Mouse (Mus musculus) CH12.LX (cell line): ENCODE measurements around the gene Ubr4. TPM values are rescaled to one million over a fixed set of nuclear protein-coding genes. Genes with fewer than 3 reads are reported as not detected.

Source experiments
- DNase-seq: peaks from one replicate; pipeline ENCODE4 v3.0.0-alpha.2; 2013; ENCODE audit errors: extremely low read depth
- H3K27ac ChIP-seq: 2 replicates; pipeline ENCODE4 v1.5.1; 2012; ENCODE audit warnings: low read depth, mild to moderate bottlenecking, control low read depth, moderate library complexity; ENCODE audit not compliant: insufficient read depth
- H3K27me3 ChIP-seq: replicated peaks from 2 replicates; pipeline ENCODE3; 2012; ENCODE audit warnings: inconsistent platforms
- H3K36me3 ChIP-seq, 2 experiments: replicated peaks in 1 of 2; 2 replicates each; pipeline versions ENCODE3 to v1.6.1; 2012; ENCODE audit warnings: inconsistent platforms in 1 of 2, low read length in 1 of 2, mild to moderate bottlenecking in 1 of 2, mixed read lengths in 1 of 2, moderate library complexity in 1 of 2; ENCODE audit not compliant: control insufficient read depth in 1 of 2, insufficient read depth in 1 of 2
- H3K4me1 ChIP-seq, 2 experiments: 2 replicates each; pipeline ENCODE4 v1.6.1; 2012; ENCODE audit warnings: inconsistent platforms in 1 of 2, moderate library complexity in 1 of 2; ENCODE audit not compliant: insufficient read depth in 2 of 2, control insufficient read depth in 1 of 2
- H3K4me2 ChIP-seq: 2 replicates; pipeline ENCODE4 v1.6.1; 2012; ENCODE audit warnings: low read depth, mild to moderate bottlenecking, control low read depth; ENCODE audit not compliant: poor library complexity, insufficient read depth, severe bottlenecking
- H3K4me3 ChIP-seq, 3 experiments: fragments of 150-350 bp in 1 of 3; sonication (generic) in 1 of 3; replicated peaks in 1 of 3; 2 replicates each; pipeline versions ENCODE3 to v1.5.1; 2011 to 2012; ENCODE audit warnings: low read depth in 2 of 3, low read length in 2 of 3, mild to moderate bottlenecking in 2 of 3, moderate library complexity in 2 of 3, control low read depth in 1 of 3, improper control_type of control experiment in 1 of 3, inconsistent platforms in 1 of 3, mixed read lengths in 1 of 3; ENCODE audit not compliant: poor library complexity in 1 of 3
- H3K79me2 ChIP-seq: replicated peaks from 2 replicates; pipeline ENCODE4 v1.6.1; 2012; ENCODE audit warnings: mild to moderate bottlenecking, moderate library complexity; ENCODE audit not compliant: control insufficient read depth, poor library complexity, insufficient read depth, severe bottlenecking; ENCODE audit errors: extremely low read depth
- H3K9ac ChIP-seq: 2 replicates; pipeline ENCODE4 v1.6.1; 2012; ENCODE audit warnings: low read depth, mild to moderate bottlenecking, control low read depth, moderate library complexity; ENCODE audit not compliant: insufficient read depth
- H3K9me3 ChIP-seq: replicated peaks from 2 replicates; pipeline ENCODE3; 2012; ENCODE audit warnings: low read length, inconsistent platforms, mixed read lengths
- BHLHE40 ChIP-seq: IDR thresholded peaks from 2 replicates; pipeline ENCODE4 v1.6.1; 2011; ENCODE audit warnings: mild to moderate bottlenecking, low read depth, low read length, improper control_type of control experiment
- CHD1 ChIP-seq: IDR thresholded peaks from 2 replicates; pipeline ENCODE4 v1.6.1; 2012; ENCODE audit warnings: low read depth, low read length, improper control_type of control experiment, inconsistent platforms
- CHD2 ChIP-seq: IDR thresholded peaks from 2 replicates; pipeline ENCODE4 v1.6.1; 2011; ENCODE audit warnings: low read length, improper control_type of control experiment
- CTCF ChIP-seq, 2 experiments: IDR thresholded peaks in 1 of 2; conservative IDR thresholded peaks in 1 of 2; 2 replicates each; pipeline ENCODE4 v1.5.1; 2011 to 2012; ENCODE audit warnings: low read depth in 2 of 2, low read length in 2 of 2, improper control_type of control experiment in 1 of 2, inconsistent platforms in 1 of 2, mild to moderate bottlenecking in 1 of 2, moderate library complexity in 1 of 2
- EP300 ChIP-seq: IDR thresholded peaks from 2 replicates; pipeline ENCODE4 v1.6.1; 2011; ENCODE audit warnings: low read length, improper control_type of control experiment
- ETS1 ChIP-seq: conservative IDR thresholded peaks from 2 replicates; pipeline ENCODE4 v1.6.1; 2012; ENCODE audit warnings: low read depth, mild to moderate bottlenecking, inconsistent platforms, low read length, improper control_type of control experiment, moderate library complexity
- GABPA ChIP-seq: IDR thresholded peaks from 2 replicates; pipeline ENCODE4 v1.6.1; 2012; ENCODE audit warnings: low read depth, low read length, improper control_type of control experiment, inconsistent platforms; ENCODE audit not compliant: insufficient replicate concordance
- HCFC1 ChIP-seq: IDR thresholded peaks from 2 replicates; pipeline ENCODE4 v1.6.1; 2012; ENCODE audit warnings: low read depth, mild to moderate bottlenecking, inconsistent platforms, low read length, improper control_type of control experiment
- IRF4 ChIP-seq: IDR thresholded peaks from 2 replicates; pipeline ENCODE4 v1.6.1; 2014; ENCODE audit warnings: low read depth, mild to moderate bottlenecking, inconsistent platforms, low read length, improper control_type of control experiment
- JUN ChIP-seq: IDR thresholded peaks from 2 replicates; pipeline ENCODE4 v1.6.1; 2011; ENCODE audit warnings: low read depth, mild to moderate bottlenecking, low read length, improper control_type of control experiment, moderate library complexity; ENCODE audit not compliant: insufficient read depth
- JUND ChIP-seq: conservative IDR thresholded peaks from 2 replicates; pipeline ENCODE4 v1.6.1; 2011; ENCODE audit warnings: low read depth, low read length, improper control_type of control experiment
- MAX ChIP-seq: IDR thresholded peaks from 2 replicates; pipeline ENCODE4 v1.6.1; 2011; ENCODE audit warnings: low read length, improper control_type of control experiment
- MEF2A ChIP-seq: IDR thresholded peaks from 2 replicates; pipeline ENCODE4 v1.6.1; 2014; ENCODE audit warnings: low read depth, mild to moderate bottlenecking, inconsistent platforms, low read length, improper control_type of control experiment, borderline replicate concordance
- MXI1 ChIP-seq: IDR thresholded peaks from 2 replicates; pipeline ENCODE4 v1.6.1; 2011; ENCODE audit warnings: mild to moderate bottlenecking, low read depth, low read length, improper control_type of control experiment
- PAX5 ChIP-seq: IDR thresholded peaks from 2 replicates; pipeline ENCODE4 v1.6.1; 2012; ENCODE audit warnings: low read length, inconsistent platforms, mixed read lengths
- SIN3A ChIP-seq: IDR thresholded peaks from 2 replicates; pipeline ENCODE4 v1.6.1; 2012; ENCODE audit warnings: low read length, improper control_type of control experiment, inconsistent platforms
- TBP ChIP-seq: conservative IDR thresholded peaks from 2 replicates; pipeline ENCODE4 v1.6.1; 2011; ENCODE audit warnings: low read depth, low read length, improper control_type of control experiment
- TCF12 ChIP-seq: IDR thresholded peaks from 2 replicates; pipeline ENCODE4 v1.6.1; 2014; ENCODE audit warnings: low read depth, mild to moderate bottlenecking, inconsistent platforms, low read length, improper control_type of control experiment
- UBTF ChIP-seq: IDR thresholded peaks from 2 replicates; pipeline ENCODE4 v1.6.1; 2012; ENCODE audit warnings: low read depth, mild to moderate bottlenecking, inconsistent platforms, low read length, improper control_type of control experiment, moderate library complexity
- dilution Hi-C: fragments of 300-500 bp; cut with MboI; formaldehyde crosslinking; loops from 2 replicates; pipeline ENCODE4 v1.14.3; 2020; ENCODE audit warnings: low sequenced_read_pairs; ENCODE audit not compliant: extremely low pct_unique_long_range_greater_than_20kb, extremely low pct_ligation_motif_present
- in situ Hi-C: fragments of 300-500 bp; cut with MboI; formaldehyde crosslinking; loops from 3 replicates; pipeline ENCODE4 v1.14.3; 2019; ENCODE audit warnings: low sequenced_read_pairs, low pct_ligation_motif_present, low pct_unique_long_range_greater_than_20kb, mixed read lengths
- polyA plus RNA-seq: library from polyadenylated mRNA; unstranded; fragments of >175 nt; gene quantifications from 2 replicates; pipeline ENCODE4 v1.2.1, GENCODE M21; 2012; ENCODE audit warnings: low read depth; ENCODE audit not compliant: insufficient read length
- total RNA-seq, 2 experiments: library from RNA; depleted of rRNA; stranded (reverse); fragments of 300-350 nt in 1 of 2; fragments of >200 nt in 1 of 2; gene quantifications; 2 replicates each; pipeline ENCODE4 v1.2.3; 2012 to 2014

Gene Ubr4
- total and polyA plus RNA-seq, 3 experiments: 43.0 to 102 (median 90.8) TPM

DNA sequence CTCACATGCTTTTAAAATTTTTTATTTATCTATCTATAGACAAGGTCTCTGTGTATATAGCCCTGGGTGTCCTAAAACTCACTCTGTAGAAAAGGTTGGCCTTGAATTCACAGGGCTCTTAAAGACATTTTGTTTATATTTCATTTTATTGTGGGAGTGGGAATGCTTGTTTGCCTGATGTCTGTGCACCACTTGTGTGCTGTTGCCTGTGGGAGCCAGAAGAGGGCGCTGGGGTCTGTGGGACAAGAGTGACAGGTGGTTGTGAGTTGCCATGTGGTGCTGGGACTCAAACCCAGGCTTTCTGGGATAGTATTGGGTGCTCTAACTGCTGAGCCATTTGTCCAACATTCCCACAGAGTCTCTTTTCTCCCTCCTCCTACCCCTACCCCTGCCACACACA, 65.5 kb downstream of the Ubr4 start:
- in situ Hi-C loops: no loop called here

DNA sequence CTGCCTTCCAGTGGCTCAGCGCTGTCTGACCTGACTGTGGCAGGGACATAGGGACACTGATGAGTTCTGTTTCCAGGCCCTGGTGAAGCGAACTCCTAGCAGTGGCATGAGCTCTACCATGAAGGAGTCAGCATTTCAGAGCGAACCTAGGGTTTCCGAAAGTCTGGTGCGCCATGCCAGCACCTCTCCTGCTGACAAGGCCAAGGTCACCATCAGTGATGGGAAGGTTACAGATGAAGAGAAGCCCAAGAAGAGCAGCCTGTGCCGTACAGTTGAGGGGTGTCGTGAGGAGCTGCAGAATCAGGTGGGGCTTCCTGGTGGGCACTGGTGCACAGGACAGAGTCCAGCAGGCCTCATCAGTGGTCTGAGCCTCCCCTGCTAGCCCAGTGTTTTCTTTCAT, 69.2 kb downstream of the Ubr4 start:
- H3K4me3 ChIP-seq: no peak overlapping the region
- H3K9ac ChIP-seq: no peak overlapping the region

More for the DNA sequence above, 65.5 kb downstream of the Ubr4 start:
- no peak for DNase-seq
- peaks cover 92 to 99% of the 10 kb centered on the region in 2 experiments for H3K36me3 ChIP-seq
- no peak overlapping the region for H3K4me2 ChIP-seq
- H3K9me3 ChIP-seq: no peaks in the 10 kb centered on the region
- dilution Hi-C loops: no loop called here
- no peaks in the 10 kb centered on the region for H3K4me1 ChIP-seq
- no peak overlapping the region for H3K4me3 ChIP-seq
- H3K27ac ChIP-seq: no peak overlapping the region
- no peak overlapping the region for H3K9ac ChIP-seq
- TF ChIP-seq HCFC1 (no peak), CTCF (conservative IDR thresholded peaks at IDR 0.05 in 1 of 2, IDR thresholded peaks at IDR 0.05 in 1 of 2; ENCODE audit: low read depth in 2 of 2, low read length in 2 of 2) (0 out of 4 replicates have a peak, but pooled peaks of 1 of the 2 experiments have one; percentile 8)
- no peaks in the 10 kb centered on the region for H3K79me2 ChIP-seq
- no peaks in the 10 kb centered on the region for H3K27me3 ChIP-seq

DNA sequence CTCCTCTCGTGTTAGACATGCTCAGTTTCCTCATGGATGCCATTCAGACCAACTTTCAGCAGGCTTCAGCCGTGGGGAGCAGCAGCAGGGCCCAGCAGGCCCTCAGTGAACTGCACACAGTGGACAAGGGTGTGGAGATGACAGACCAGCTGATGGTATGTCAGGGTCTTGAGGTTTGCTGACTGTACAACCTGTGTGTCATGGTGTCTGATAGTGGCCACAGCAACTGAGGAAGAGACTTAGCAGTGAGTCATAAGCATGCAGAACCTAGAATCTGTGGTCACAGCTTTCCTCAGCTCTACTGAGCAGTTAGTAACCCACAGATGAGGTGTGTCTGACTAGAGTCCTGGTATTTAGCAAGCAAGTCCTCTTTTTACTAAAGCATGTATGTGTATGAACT, 70.0 kb downstream of the Ubr4 start:
- Histone ChIP-seq H3K79me2 (no peaks in the 10 kb centered on the region), H3K36me3 (peaks cover 93 to 99% of the 10 kb centered on the region in 2 experiments), H3K9me3 (no peaks in the 10 kb centered on the region), H3K4me3 (no peak overlapping the region), H3K4me1 (no peaks in the 10 kb centered on the region), H3K27ac (no peak overlapping the region), H3K27me3 (no peaks in the 10 kb centered on the region), H3K4me2 (no peak overlapping the region), H3K9ac (no peak overlapping the region)
- in situ Hi-C loops: no loop called here
- TF ChIP-seq CHD2: no peak
- no peak for TF ChIP-seq EP300
- TF ChIP-seq GABPA: no peak
- TF ChIP-seq JUN: no peak
- no peak for TF ChIP-seq SIN3A
- TF ChIP-seq ETS1: no peak
- TF ChIP-seq PAX5: no peak
- TF ChIP-seq HCFC1: no peak
- no peak for TF ChIP-seq MXI1
- TF ChIP-seq CHD1: no peak
- no peak for TF ChIP-seq IRF4
- TF ChIP-seq MEF2A: no peak
- TF ChIP-seq BHLHE40: no peak
- dilution Hi-C loops: no loop called here
- DNase-seq: no peak

More for the DNA sequence above, 69.2 kb downstream of the Ubr4 start:
- H3K4me2 ChIP-seq: no peak overlapping the region
- H3K4me1 ChIP-seq: no peaks in the 10 kb centered on the region
- TF ChIP-seq SIN3A (no peak), BHLHE40 (no peak), TBP (no peak), TCF12 (no peak), EP300 (no peak), JUND (no peak), PAX5 (no peak), UBTF (no peak), MAX (no peak), ETS1 (no peak)
- no peaks in the 10 kb centered on the region for H3K9me3 ChIP-seq
- H3K27me3 ChIP-seq: no peaks in the 10 kb centered on the region
- in situ Hi-C loops: no loop called here
- dilution Hi-C loops: no loop called here
- no peak for DNase-seq
- no peaks in the 10 kb centered on the region for H3K79me2 ChIP-seq
- H3K36me3 ChIP-seq: peaks cover 94 to 99% of the 10 kb centered on the region in 2 experiments
- no peak overlapping the region for H3K27ac ChIP-seq
